Mouse (Mus musculus): ENCODE results near the gene Wrap53. TPM values are rescaled to one million over a fixed set of nuclear protein-coding genes. Genes with fewer than 3 reads are reported as not detected.

Wrap53 gene
- polyA plus RNA-seq, 1 experiment from 2014 or later = 22.5 TPM

DNA sequence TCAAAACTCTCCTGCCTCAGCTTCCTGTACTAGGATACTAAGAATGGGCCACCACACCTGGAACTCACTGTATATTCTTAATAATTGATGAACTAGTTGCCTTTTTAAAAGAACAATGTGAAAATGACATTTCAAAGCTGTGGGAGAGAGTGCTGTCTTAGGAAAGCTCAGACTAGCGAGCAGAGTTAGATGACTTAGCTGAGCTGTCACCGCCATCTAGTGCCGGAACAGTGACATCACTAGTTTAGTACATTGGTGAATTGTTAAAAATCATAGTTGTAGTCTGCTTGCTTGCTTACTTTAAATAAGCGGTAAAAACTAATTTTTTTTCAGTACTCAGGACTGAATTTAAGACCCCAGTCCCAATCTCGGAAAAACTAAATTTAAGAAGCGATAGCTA lies 66.2 kb downstream of the Wrap53 start:
- H3K4me1 ChIP-seq (ENCODE audit: control insufficient read depth, insufficient read depth, low read length) = no peaks in the 10 kb centered on the region
- no peak overlapping the region for H3K27ac ChIP-seq (replicated peaks; ENCODE audit: low read depth, low read length)
- 8% methylated on average over 6 of the region's 6 CpGs for WGBS
- no peaks in the 10 kb centered on the region for H3K9me3 ChIP-seq (ENCODE audit: control insufficient read depth, low read length)
- no peak; the same call in 1 of the 2 replicates for ATAC-seq (ENCODE audit: low FRiP score, low TSS enrichment)
- no peak overlapping the region for H3K4me2 ChIP-seq (ENCODE audit: low read length)
- peak; percentile 90 for DNase-seq
- no peaks in the 10 kb centered on the region for H3K27me3 ChIP-seq (ENCODE audit: control insufficient read depth, insufficient read depth, low read length)
- no peak overlapping the region for H3K9ac ChIP-seq (replicated peaks; ENCODE audit: low read length)
- no peak overlapping the region for H3K4me3 ChIP-seq (replicated peaks; ENCODE audit: low read depth, low read length)
- no peaks in the 10 kb centered on the region for H3K36me3 ChIP-seq (ENCODE audit: control insufficient read depth, insufficient read depth, low read length)

Other genes starting within 250 kb of the Wrap53 start
- 222 and 270 TPM in 2 replicates for gene Rnf227, start 239.8 kb downstream of the Wrap53 start, polyA plus RNA-seq (2014; fragmentation: Nextera tagmentation; extraction: Ambion mirVana)
- 77.5 and 80.8 TPM in 2 replicates for gene Chd3, start 210.8 kb downstream of the Wrap53 start, polyA plus RNA-seq (2014; fragmentation: Nextera tagmentation; extraction: Ambion mirVana)
- gene Naa38, start 184.8 kb downstream of the Wrap53 start, polyA plus RNA-seq (2014; fragmentation: Nextera tagmentation; extraction: Ambion mirVana) = 97.6 and 123 TPM in 2 replicates
- 17.0 and 24.8 TPM in 2 replicates for gene Cyb5d1, start 184.6 kb downstream of the Wrap53 start, polyA plus RNA-seq (2014; fragmentation: Nextera tagmentation; extraction: Ambion mirVana)
- 2.6 and 4.9 TPM in 2 replicates for gene Tmem88, start 182.0 kb downstream of the Wrap53 start, polyA plus RNA-seq (2014; fragmentation: Nextera tagmentation; extraction: Ambion mirVana)
- 41.1 and 41.2 TPM in 2 replicates for gene Kdm6b, start 166.6 kb downstream of the Wrap53 start, polyA plus RNA-seq (2014; fragmentation: Nextera tagmentation; extraction: Ambion mirVana)
- 4.8 and 5.7 TPM in 2 replicates for gene Dnah2, start 31.1 kb downstream of the Wrap53 start, polyA plus RNA-seq (2014; fragmentation: Nextera tagmentation; extraction: Ambion mirVana)
- gene Efnb3, start 20.1 kb downstream of the Wrap53 start, polyA plus RNA-seq (2014; fragmentation: Nextera tagmentation; extraction: Ambion mirVana) = 40.7 and 109 TPM in 2 replicates
- gene Trp53, start 104 bp upstream of the Wrap53 start, polyA plus RNA-seq (2014; fragmentation: Nextera tagmentation; extraction: Ambion mirVana) = 66.1 and 69.2 TPM in 2 replicates
- 46.5 and 46.7 TPM in 2 replicates for gene Atp1b2, start 25.7 kb upstream of the Wrap53 start, polyA plus RNA-seq (2014; fragmentation: Nextera tagmentation; extraction: Ambion mirVana)
- not detected in 2 replicates for gene Shbg, start 37.6 kb upstream of the Wrap53 start, polyA plus RNA-seq (2014; fragmentation: Nextera tagmentation; extraction: Ambion mirVana)
- 21.6 and 22.5 TPM in 2 replicates for gene Sat2, start 41.8 kb upstream of the Wrap53 start, polyA plus RNA-seq (2014; fragmentation: Nextera tagmentation; extraction: Ambion mirVana)
- gene Fxr2, start 52.7 kb upstream of the Wrap53 start, polyA plus RNA-seq (2014; fragmentation: Nextera tagmentation; extraction: Ambion mirVana) = 35.9 and 38.4 TPM in 2 replicates
- gene Sox15, start 75.1 kb upstream of the Wrap53 start, polyA plus RNA-seq (2014; fragmentation: Nextera tagmentation; extraction: Ambion mirVana) = not detected in 2 replicates
- 64.0 and 108 TPM in 2 replicates for gene Mpdu1, start 82.4 kb upstream of the Wrap53 start, polyA plus RNA-seq (2014; fragmentation: Nextera tagmentation; extraction: Ambion mirVana)
- 3.7 and 7.9 TPM in 2 replicates for gene Cd68, start 85.9 kb upstream of the Wrap53 start, polyA plus RNA-seq (2014; fragmentation: Nextera tagmentation; extraction: Ambion mirVana)
- 707 and 863 TPM in 2 replicates for gene Eif4a1, start 92.2 kb upstream of the Wrap53 start, polyA plus RNA-seq (2014; fragmentation: Nextera tagmentation; extraction: Ambion mirVana)
- 93.3 and 103 TPM in 2 replicates for gene Senp3, start 101.8 kb upstream of the Wrap53 start, polyA plus RNA-seq (2014; fragmentation: Nextera tagmentation; extraction: Ambion mirVana)
- 0.16 and 0.25 TPM in 2 replicates for gene Tnfsf13, start 105.5 kb upstream of the Wrap53 start, polyA plus RNA-seq (2014; fragmentation: Nextera tagmentation; extraction: Ambion mirVana)
- 1.6 and 3.0 TPM in 2 replicates for gene Tnfsf12, start 115.6 kb upstream of the Wrap53 start, polyA plus RNA-seq (2014; fragmentation: Nextera tagmentation; extraction: Ambion mirVana)
- 0.51 and 1.1 TPM in 2 replicates for gene Tnfsfm13, start 115.8 kb upstream of the Wrap53 start, polyA plus RNA-seq (2014; fragmentation: Nextera tagmentation; extraction: Ambion mirVana)
- 20.0 and 30.7 TPM in 2 replicates for gene Polr2a, start 178.4 kb upstream of the Wrap53 start, polyA plus RNA-seq (2014; fragmentation: Nextera tagmentation; extraction: Ambion mirVana)
- 0.14 TPM in 1 of 2 replicates, not detected in the other for gene Slc35g3, start 181.7 kb upstream of the Wrap53 start, polyA plus RNA-seq (2014; fragmentation: Nextera tagmentation; extraction: Ambion mirVana)
- 3.8 and 4.2 TPM in 2 replicates for gene Zbtb4, start 185.7 kb upstream of the Wrap53 start, polyA plus RNA-seq (2014; fragmentation: Nextera tagmentation; extraction: Ambion mirVana)
- gene Chrnb1, start 215.7 kb upstream of the Wrap53 start, polyA plus RNA-seq (2014; fragmentation: Nextera tagmentation; extraction: Ambion mirVana) = 0.80 and 1.3 TPM in 2 replicates
- 3.2 and 3.6 TPM in 2 replicates for gene Fgf11, start 221.6 kb upstream of the Wrap53 start, polyA plus RNA-seq (2014; fragmentation: Nextera tagmentation; extraction: Ambion mirVana)
- 0.58 and 0.82 TPM in 2 replicates for gene Tmem102, start 225.4 kb upstream of the Wrap53 start, polyA plus RNA-seq (2014; fragmentation: Nextera tagmentation; extraction: Ambion mirVana)
- gene Gm39566, start 235.0 kb upstream of the Wrap53 start, polyA plus RNA-seq (2014; fragmentation: Nextera tagmentation; extraction: Ambion mirVana) = not detected in 2 replicates
- gene Spem2, start 238.2 kb upstream of the Wrap53 start, polyA plus RNA-seq (2014; fragmentation: Nextera tagmentation; extraction: Ambion mirVana) = not detected in 2 replicates
- 0.49 and 0.85 TPM in 2 replicates for gene Spem1, start 241.9 kb upstream of the Wrap53 start, polyA plus RNA-seq (2014; fragmentation: Nextera tagmentation; extraction: Ambion mirVana)

All from midbrain, embryonic 14.5 days (tissue).